Mouse (Mus musculus): ENCODE data around the gene Cdca5. TPM values are rescaled to one million over a fixed set of nuclear protein-coding genes. Genes with fewer than 3 reads are reported as not detected.

The Cdca5 gene
- total RNA-seq, 2 experiments from 2014 or later, result 0.18 to 0.34 TPM

- no peak for DNase-seq (ENCODE audit: low spot score in 2 of 2)
- intact Hi-C loops (cut with DNase I), result no loop called here
Observed at GRCm38 (mm10) chr19:6058513-6058912, 26.3 kb upstream of the Cdca5 start.

GRCm38 (mm10) chr19:6058966-6059365, 25.8 kb upstream of the Cdca5 start:
- intact Hi-C loops (cut with DNase I), result no loop called here
- DNase-seq (ENCODE audit: low spot score in 2 of 2), result no peak

- DNase-seq (ENCODE audit: low spot score in 2 of 2), result peak; percentile 95 to 98
- intact Hi-C loops (cut with DNase I), result loop anchor here (5.0 kb wide), 1 partner anchor 276 kb away; no protein-coding TSS in a partner anchor
Observed at GRCm38 (mm10) chr19:6061021-6061533, 23.7 kb upstream of the Cdca5 start, which contains the start of gene Znhit2. TSS of gene Znhit2 (plus strand) at chr19:6061192.

- intact Hi-C loops (cut with DNase I), result loop anchor here (5.0 kb wide), 1 partner anchor 276 kb away; no protein-coding TSS in a partner anchor
- DNase-seq (ENCODE audit: low spot score in 2 of 2), result peak; percentile 44 to 53
Observed at GRCm38 (mm10) chr19:6061641-6062302, 23.0 kb upstream of the Cdca5 start.

- no peak for DNase-seq (ENCODE audit: low spot score in 2 of 2)
- intact Hi-C loops (cut with DNase I), result loop anchor here (5.0 kb wide), 1 partner anchor 275 kb away; no protein-coding TSS in a partner anchor
Observed at GRCm38 (mm10) chr19:6062418-6062817, 22.4 kb upstream of the Cdca5 start.

- intact Hi-C loops (cut with DNase I), result loop anchor here (5.0 kb wide), 1 partner anchor 274 kb away; no protein-coding TSS in a partner anchor
- DNase-seq (ENCODE audit: low spot score in 2 of 2), result no peak
Observed at GRCm38 (mm10) chr19:6063081-6063480, 21.7 kb upstream of the Cdca5 start.

- DNase-seq (ENCODE audit: low spot score in 2 of 2), result no peak
- intact Hi-C loops (cut with DNase I), result loop anchor here (5.0 kb wide), 1 partner anchor 51 kb away; the partner anchor contains the start of gene Sac3d1
Observed at GRCm38 (mm10) chr19:6066571-6066970, 18.2 kb upstream of the Cdca5 start.

- intact Hi-C loops (cut with DNase I), result loop anchor here (5.0 kb wide), 1 partner anchor 50 kb away; the partner anchor contains the start of gene Sac3d1
- DNase-seq (ENCODE audit: low spot score in 2 of 2), result peak; percentile 83 to 87
Observed at GRCm38 (mm10) chr19:6067011-6067723, 17.6 kb upstream of the Cdca5 start.

- intact Hi-C loops (cut with DNase I), result loop anchor here (5.0 kb wide), 1 partner anchor 49 kb away; the partner anchor contains the start of gene Sac3d1
- peak; percentile 82 to 91 for DNase-seq (ENCODE audit: low spot score in 2 of 2)
Observed at GRCm38 (mm10) chr19:6067724-6068415, 16.9 kb upstream of the Cdca5 start, which contains the start of gene Tm7sf2. TSS of gene Tm7sf2 (minus strand) at chr19:6068373.

- intact Hi-C loops (cut with DNase I), result loop anchor here (5.0 kb wide), 1 partner anchor 48 kb away; the partner anchor contains the start of gene Sac3d1
- no peak for DNase-seq (ENCODE audit: low spot score in 2 of 2)
Observed at GRCm38 (mm10) chr19:6068951-6069350, 15.8 kb upstream of the Cdca5 start.

- no peak for DNase-seq (ENCODE audit: low spot score in 2 of 2)
- intact Hi-C loops (cut with DNase I), result loop anchor here (5.0 kb wide), 1 partner anchor 47 kb away; the partner anchor contains the start of gene Sac3d1
Observed at GRCm38 (mm10) chr19:6069851-6070250, 14.9 kb upstream of the Cdca5 start.

GRCm38 (mm10) chr19:6070571-6071250, 14.1 kb upstream of the Cdca5 start:
- no peak for DNase-seq (ENCODE audit: low spot score in 2 of 2)
- intact Hi-C loops (cut with DNase I), result no loop called here

GRCm38 (mm10) chr19:6071261-6071660, 13.5 kb upstream of the Cdca5 start:
- no peak for DNase-seq (ENCODE audit: low spot score in 2 of 2)
- intact Hi-C loops (cut with DNase I), result no loop called here

- no peak for DNase-seq (ENCODE audit: low spot score in 2 of 2)
- intact Hi-C loops (cut with DNase I), result no loop called here
Observed at GRCm38 (mm10) chr19:6073889-6074288, 10.9 kb upstream of the Cdca5 start.

- intact Hi-C loops (cut with DNase I), result no loop called here
- peak; percentile 87 to 94 for DNase-seq (ENCODE audit: low spot score in 2 of 2)
Observed at GRCm38 (mm10) chr19:6076564-6077393, 8.0 kb upstream of the Cdca5 start, which contains the start of gene Vps51. TSS of gene Vps51 (minus strand) at chr19:6077231.

GRCm38 (mm10) chr19:6079983-6080480, 4.8 kb upstream of the Cdca5 start, which contains the start of gene Tmem262:
TSS of gene Tmem262 (plus strand) at chr19:6080033.
- intact Hi-C loops (cut with DNase I), result no loop called here
- DNase-seq (ENCODE audit: low spot score in 2 of 2), result no peak

GRCm38 (mm10) chr19:6082156-6082555, 2.6 kb upstream of the Cdca5 start, which contains the start of gene Gm28374:
TSS of gene Gm28374 (minus strand) at chr19:6082256.
- DNase-seq (ENCODE audit: low spot score in 2 of 2), result no peak
- intact Hi-C loops (cut with DNase I), result no loop called here

All from left cerebral cortex, postnatal 25 days (tissue).